Mouse (Mus musculus) midbrain, embryonic 16.5 days (tissue): ENCODE results near the gene Klk11. TPM values are rescaled to one million over a fixed set of nuclear protein-coding genes. Genes with fewer than 3 reads are reported as not detected.

Experiments
- ATAC-seq: fragments of 200-750 bp; cut with Nextera tagmentation; 2 replicates; pipeline ENCODE4 v1.8.0; 2017; ENCODE audit warnings: moderate TSS enrichment
- H3K27ac ChIP-seq: fragments of 300-500 bp; sonication (generic); 2 replicates; pipeline ENCODE4 v1.5.1; 2014; ENCODE audit warnings: mild to moderate bottlenecking, low read length, mixed read lengths
- H3K27me3 ChIP-seq: fragments of 300-500 bp; sonication (generic); 2 replicates; pipeline ENCODE4 v1.6.1; 2014; ENCODE audit warnings: low read depth, low read length, mixed read lengths; ENCODE audit not compliant: control insufficient read depth, insufficient read depth
- H3K36me3 ChIP-seq: fragments of 300-500 bp; sonication (generic); 2 replicates; pipeline ENCODE4 v1.6.1; 2014; ENCODE audit warnings: mild to moderate bottlenecking, low read length, moderate library complexity, mixed read lengths; ENCODE audit not compliant: control insufficient read depth, insufficient read depth
- H3K4me1 ChIP-seq: fragments of 300-500 bp; sonication (generic); 2 replicates; pipeline ENCODE4 v1.6.1; 2014; ENCODE audit warnings: mild to moderate bottlenecking, low read length, mixed read lengths; ENCODE audit not compliant: control insufficient read depth, insufficient read depth
- H3K4me2 ChIP-seq: fragments of 300-500 bp; sonication (generic); 2 replicates; pipeline ENCODE4 v1.6.1; 2014; ENCODE audit warnings: mild to moderate bottlenecking, low read length, mixed read lengths
- H3K4me3 ChIP-seq: fragments of 300-500 bp; sonication (generic); 2 replicates; pipeline ENCODE4 v1.5.1; 2014; ENCODE audit warnings: low read depth, mild to moderate bottlenecking, low read length, moderate library complexity, mixed read lengths
- H3K9ac ChIP-seq: fragments of 300-500 bp; sonication (generic); 2 replicates; pipeline ENCODE4 v1.6.1; 2014; ENCODE audit warnings: low read depth, low read length, mixed read lengths
- H3K9me3 ChIP-seq: fragments of 300-500 bp; sonication (generic); replicated peaks from 2 replicates; pipeline ENCODE4 v1.6.1; 2014; ENCODE audit warnings: mild to moderate bottlenecking, low read length, mixed read lengths; ENCODE audit not compliant: control insufficient read depth, poor library complexity, severe bottlenecking
- WGBS: fragments of 180-500 bp; shearing (Covaris S2); extraction: QIAGEN DNeasy Blood & Tissue Kit; methylation state at CpG from one replicate; pipeline ENCODE4 v1.1.7; 2014; 5-methylcytosine and 5-hydroxymethylcytosine counted together
- polyA plus RNA-seq: library from polyadenylated mRNA; unstranded; fragments of >200 nt; fragmentation: Nextera tagmentation; extraction: Ambion mirVana; gene quantifications from 2 replicates; pipeline ENCODE4 v1.2.1, GENCODE M21; 2015

The Klk11 gene
- polyA plus RNA-seq, 1 experiment from 2014 or later, result not detected

- Histone ChIP-seq H3K4me2 (peak overlapping the region; percentile 75), H3K36me3 (no peaks in the 10 kb centered on the region), H3K4me1 (peaks cover 6% of the 10 kb centered on the region), H3K9ac (peak overlapping the region; percentile 56; the same call in 1 of the 2 replicates), H3K4me3 (peak overlapping the region; percentile 33), H3K9me3 (no peaks in the 10 kb centered on the region), H3K27ac (no peak overlapping the region), H3K27me3 (peaks cover 6% of the 10 kb centered on the region)
- WGBS, result 7% methylated on average over 36 of the region's 36 CpGs
- ATAC-seq, result peak; percentile 69
These were observed 8.2 kb downstream of the Klk11 start for GRCm38 (mm10) chr7:43782275-43783265.

GRCm38 (mm10) chr7:43785286-43785685 lies 10.9 kb downstream of the Klk11 start:
- ATAC-seq, result no peak
- Histone ChIP-seq H3K9ac (no peak overlapping the region), H3K4me2 (no peak overlapping the region), H3K9me3 (no peaks in the 10 kb centered on the region), H3K27me3 (peaks cover 6% of the 10 kb centered on the region), H3K36me3 (no peaks in the 10 kb centered on the region), H3K27ac (no peak overlapping the region), H3K4me1 (peaks cover 6% of the 10 kb centered on the region), H3K4me3 (no peak overlapping the region)
- WGBS, result 91% methylated on average over 1 of the region's 1 CpGs

- Histone ChIP-seq H3K36me3 (no peaks in the 10 kb centered on the region), H3K4me1 (no peaks in the 10 kb centered on the region), H3K4me2 (no peak overlapping the region), H3K9me3 (no peaks in the 10 kb centered on the region), H3K4me3 (no peak overlapping the region), H3K9ac (no peak overlapping the region), H3K27me3 (peaks cover 5% of the 10 kb centered on the region), H3K27ac (no peak overlapping the region)
- ATAC-seq, result no peak
- 78% methylated on average over 3 of the region's 3 CpGs for WGBS
These were observed 13.7 kb downstream of the Klk11 start for GRCm38 (mm10) chr7:43788096-43788495.

GRCm38 (mm10) chr7:43789295-43789694 lies 14.9 kb downstream of the Klk11 start:
- ATAC-seq, result no peak
- Histone ChIP-seq H3K4me3 (no peak overlapping the region), H3K9me3 (no peaks in the 10 kb centered on the region), H3K9ac (no peak overlapping the region), H3K4me2 (no peak overlapping the region), H3K27ac (no peak overlapping the region), H3K4me1 (no peaks in the 10 kb centered on the region), H3K27me3 (no peaks in the 10 kb centered on the region; the same call in 1 of the 2 replicates), H3K36me3 (no peaks in the 10 kb centered on the region)
- WGBS, result 76% methylated on average over 2 of the region's 2 CpGs

GRCm38 (mm10) chr7:43791591-43791990 lies 17.2 kb downstream of the Klk11 start, which contains the start of gene Klk9:
Gene Klk9 (plus strand): TSS chr7:43791891.
- Histone ChIP-seq H3K27ac (no peak within 1 kb of the TSS), H3K4me2 (no peak within 1 kb of the TSS), H3K4me3 (no peak within 1 kb of the TSS), H3K36me3 (no peaks in the 10 kb centered on the region), H3K27me3 (peaks cover 10% of the 10 kb centered on the region), H3K9ac (no peak within 1 kb of the TSS), H3K4me1 (peaks cover 7% of the 10 kb centered on the region; the same call in 1 of the 2 replicates), H3K9me3 (no peaks in the 10 kb centered on the region)
- 78% methylated on average over 7 of the region's 7 CpGs for WGBS
- no peak for ATAC-seq

- no peak overlapping the region for H3K27ac ChIP-seq
- no peaks in the 10 kb centered on the region for H3K9me3 ChIP-seq
- peaks cover 12% of the 10 kb centered on the region for H3K27me3 ChIP-seq
- peak; percentile 52; the same call in 1 of the 2 replicates for ATAC-seq
- peak overlapping the region; percentile 67 for H3K9ac ChIP-seq
- no peaks in the 10 kb centered on the region for H3K36me3 ChIP-seq
- peaks cover 9% of the 10 kb centered on the region; the same call in 1 of the 2 replicates for H3K4me1 ChIP-seq
- peak overlapping the region; percentile 85 for H3K4me2 ChIP-seq
- peak overlapping the region; percentile 55 for H3K4me3 ChIP-seq
- WGBS, result 15% methylated on average over 8 of the region's 8 CpGs
These were observed 22.0 kb downstream of the Klk11 start for GRCm38 (mm10) chr7:43796355-43796754.

GRCm38 (mm10) chr7:43797333-43797769 lies 22.9 kb downstream of the Klk11 start, which contains the start of gene Klk8:
Gene Klk8 (plus strand): TSS chr7:43797577.
- H3K9ac ChIP-seq, result peak within 1 kb of the TSS; percentile 67
- H3K4me3 ChIP-seq, result peak within 1 kb of the TSS; percentile 55
- peak; percentile 71 for ATAC-seq
- peaks cover 12% of the 10 kb centered on the region for H3K27me3 ChIP-seq
- peak within 1 kb of the TSS; percentile 85 for H3K4me2 ChIP-seq
- no peaks in the 10 kb centered on the region for H3K9me3 ChIP-seq
- WGBS, result under 1% methylated on average over 28 of the region's 28 CpGs
- no peak within 1 kb of the TSS for H3K27ac ChIP-seq
- peaks cover 9% of the 10 kb centered on the region; the same call in 1 of the 2 replicates for H3K4me1 ChIP-seq
- H3K36me3 ChIP-seq, result no peaks in the 10 kb centered on the region

GRCm38 (mm10) chr7:43797844-43798462 lies 23.5 kb downstream of the Klk11 start:
- H3K27ac ChIP-seq, result no peak overlapping the region
- H3K36me3 ChIP-seq, result no peaks in the 10 kb centered on the region
- peak; percentile 57 for ATAC-seq
- peaks cover 12% of the 10 kb centered on the region for H3K27me3 ChIP-seq
- peak overlapping the region; percentile 67 for H3K9ac ChIP-seq
- H3K4me2 ChIP-seq, result peak overlapping the region; percentile 85
- peak overlapping the region; percentile 55 for H3K4me3 ChIP-seq
- no peaks in the 10 kb centered on the region for H3K9me3 ChIP-seq
- H3K4me1 ChIP-seq, result peaks cover 9% of the 10 kb centered on the region; the same call in 1 of the 2 replicates
- 39% methylated on average over 13 of the region's 13 CpGs for WGBS
